Mouse (Mus musculus) heart, embryonic 10.5 days (tissue): ENCODE measurements around the gene Col18a1. TPM values are rescaled to one million over a fixed set of nuclear protein-coding genes. Genes with fewer than 3 reads are reported as not detected.

ENCODE experiments used
- DNase-seq: peaks from one replicate; pipeline ENCODE4 v3.0.0-alpha.2; 2017; ENCODE audit warnings: low spot score
- H3K27ac ChIP-seq: fragments of 300-500 bp; sonication (generic); 2 replicates; pipeline ENCODE4 v1.5.1; 2016; ENCODE audit warnings: mild to moderate bottlenecking
- H3K27me3 ChIP-seq: fragments of 300-500 bp; sonication (generic); 2 replicates; pipeline ENCODE4 v1.6.1; 2016; ENCODE audit warnings: mild to moderate bottlenecking; ENCODE audit not compliant: poor library complexity, insufficient read depth, severe bottlenecking
- H3K36me3 ChIP-seq: fragments of 300-500 bp; sonication (generic); 2 replicates; pipeline ENCODE4 v1.6.1; 2016; ENCODE audit warnings: mild to moderate bottlenecking, moderate library complexity
- H3K4me1 ChIP-seq: fragments of 300-500 bp; sonication (generic); 2 replicates; pipeline ENCODE4 v1.6.1; 2016; ENCODE audit warnings: mild to moderate bottlenecking
- H3K4me3 ChIP-seq: fragments of 300-500 bp; sonication (generic); 2 replicates; pipeline ENCODE4 v1.5.1; 2016; ENCODE audit warnings: mild to moderate bottlenecking, moderate library complexity
- H3K9me3 ChIP-seq: fragments of 300-500 bp; sonication (generic); 2 replicates; pipeline ENCODE4 v1.6.1; 2016; ENCODE audit warnings: mild to moderate bottlenecking, moderate library complexity
- WGBS: fragments of 180-500 bp; shearing (Covaris S2); methylation state at CpG from one replicate; pipeline ENCODE4 v1.1.7; 2016; 5-methylcytosine and 5-hydroxymethylcytosine counted together
- polyA plus RNA-seq: library from polyadenylated mRNA; unstranded; fragments of >200 nt; fragmentation: Nextera tagmentation; extraction: Ambion mirVana; gene quantifications from 2 replicates; pipeline ENCODE4 v1.2.1, GENCODE M21; 2016

The Col18a1 gene
- polyA plus RNA-seq, 1 experiment from 2014 or later: 232 TPM

DNA sequence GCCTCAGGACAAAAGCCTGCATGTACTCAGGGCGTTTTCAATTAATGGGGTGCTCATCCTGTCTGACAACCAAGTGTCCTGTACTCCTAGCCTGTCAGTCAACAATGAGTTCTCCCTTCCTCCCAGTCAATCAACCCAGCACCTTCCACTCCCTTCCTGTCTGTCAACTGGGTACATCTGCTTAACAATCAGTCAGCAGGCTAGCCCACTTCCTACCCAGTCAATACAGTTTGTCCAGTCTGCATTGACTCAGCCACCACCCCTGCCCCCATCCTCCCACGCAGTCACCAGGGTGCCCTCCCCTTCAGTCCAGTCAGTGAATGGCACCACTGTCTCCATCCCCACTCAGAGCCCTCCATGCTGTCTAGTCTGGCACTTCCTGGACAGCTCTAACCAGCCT lies 32.9 kb upstream of the Col18a1 start:
- WGBS: 53% methylated on average over 2 of the region's 2 CpGs
- no peak overlapping the region for H3K27ac ChIP-seq
- no peak for DNase-seq
- no peaks in the 10 kb centered on the region for H3K9me3 ChIP-seq
- no peaks in the 10 kb centered on the region for H3K36me3 ChIP-seq
- H3K4me1 ChIP-seq: peaks cover 25% of the 10 kb centered on the region
- H3K4me3 ChIP-seq: no peak overlapping the region
- peaks cover 5% of the 10 kb centered on the region; the same call in 1 of the 2 replicates for H3K27me3 ChIP-seq

DNA sequence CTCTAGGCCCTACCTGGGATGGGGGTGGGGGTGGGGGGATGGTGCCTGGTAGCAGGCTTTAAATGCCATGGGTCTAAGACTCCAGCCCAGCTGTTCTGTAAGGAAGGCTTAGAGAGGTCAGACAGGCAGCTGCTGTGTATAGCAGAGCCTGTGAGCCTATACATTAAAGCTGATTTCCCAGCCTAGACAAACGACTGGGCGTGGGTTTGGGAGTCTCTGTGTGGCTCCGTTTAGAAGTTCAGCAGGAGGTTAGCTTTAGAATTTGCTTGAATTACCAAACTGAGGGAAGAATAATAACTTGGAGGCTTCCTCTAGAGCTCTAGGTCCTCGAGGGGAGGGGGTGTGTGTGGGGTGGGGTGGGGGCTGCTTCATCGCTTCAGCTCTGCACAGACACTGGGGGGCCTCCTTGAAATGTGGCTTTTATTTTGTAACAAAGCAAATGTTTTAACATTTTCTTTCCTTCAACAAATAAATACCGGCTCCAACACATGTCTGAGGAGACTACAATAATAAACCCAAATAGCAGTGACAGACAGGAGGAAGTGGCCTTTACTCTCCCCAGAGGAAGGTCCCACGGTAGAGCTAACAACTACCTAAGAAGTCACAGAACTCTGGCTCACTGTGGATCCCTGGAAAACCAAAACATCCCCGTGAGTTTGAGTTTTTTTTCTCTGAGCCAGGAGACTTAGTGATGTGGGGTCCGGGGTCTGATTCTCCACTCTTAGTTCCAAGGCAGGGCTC lies 31.3 kb upstream of the Col18a1 start:
- Histone ChIP-seq H3K27ac (peak overlapping the region; percentile 47), H3K9me3 (no peaks in the 10 kb centered on the region), H3K4me3 (no peak overlapping the region), H3K36me3 (no peaks in the 10 kb centered on the region), H3K27me3 (peaks cover 5% of the 10 kb centered on the region; the same call in 1 of the 2 replicates), H3K4me1 (peaks cover 36% of the 10 kb centered on the region)
- WGBS: 41% methylated on average over 9 of the region's 9 CpGs
- no peak for DNase-seq

DNA sequence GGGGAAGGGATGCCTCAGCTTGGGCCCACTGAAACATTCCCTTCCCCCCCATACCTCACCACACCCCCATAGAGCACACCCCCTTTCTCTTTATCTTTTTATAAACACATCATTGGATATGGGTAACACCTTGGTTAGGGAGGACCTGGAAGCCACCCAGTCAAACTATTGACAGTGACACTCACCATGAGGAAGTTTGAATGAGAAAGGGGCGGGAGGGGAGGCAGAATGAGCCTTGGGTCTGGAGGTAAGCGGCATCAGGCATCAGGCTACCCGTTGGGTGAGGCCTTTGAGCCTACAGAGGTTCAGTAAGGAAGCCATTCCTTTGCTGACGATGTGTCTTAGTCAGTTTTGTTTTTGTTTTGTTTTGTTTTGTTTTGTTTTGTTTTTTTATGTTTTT lies 30.3 kb upstream of the Col18a1 start:
- Histone ChIP-seq H3K27me3 (peaks cover 5% of the 10 kb centered on the region; the same call in 1 of the 2 replicates), H3K36me3 (no peaks in the 10 kb centered on the region), H3K27ac (no peak overlapping the region), H3K4me1 (peaks cover 42% of the 10 kb centered on the region), H3K4me3 (no peak overlapping the region), H3K9me3 (no peaks in the 10 kb centered on the region)
- WGBS: 86% methylated on average over 4 of the region's 4 CpGs
- no peak for DNase-seq

DNA sequence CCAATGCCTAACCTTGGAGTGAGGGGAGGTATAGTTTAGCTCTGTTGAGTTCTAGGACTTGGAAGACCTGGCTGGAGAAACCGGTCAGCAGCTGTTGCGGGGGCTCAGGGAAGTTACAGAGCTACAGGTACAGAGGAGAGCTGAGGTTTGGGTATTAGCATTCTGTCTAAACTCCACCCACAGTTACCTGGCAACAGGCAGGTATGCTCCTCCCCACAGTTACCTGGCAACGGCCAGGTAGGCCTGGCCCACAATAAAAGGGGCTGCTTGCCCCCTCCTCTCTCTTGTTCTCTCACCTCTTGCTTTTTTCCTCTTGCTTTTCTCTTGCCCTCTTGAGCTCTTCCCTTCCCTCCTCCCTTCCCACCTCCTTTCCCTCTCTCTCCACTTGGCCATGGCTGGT lies 29.8 kb upstream of the Col18a1 start:
- H3K9me3 ChIP-seq: no peaks in the 10 kb centered on the region
- no peak overlapping the region for H3K4me3 ChIP-seq
- H3K36me3 ChIP-seq: no peaks in the 10 kb centered on the region
- DNase-seq: no peak
- peaks cover 43% of the 10 kb centered on the region for H3K4me1 ChIP-seq
- 0 out of 2 replicates have a peak, but pooled peaks cover 3% of the 10 kb centered on the region for H3K27me3 ChIP-seq
- WGBS: 73% methylated on average over 3 of the region's 3 CpGs
- no peak overlapping the region for H3K27ac ChIP-seq

DNA sequence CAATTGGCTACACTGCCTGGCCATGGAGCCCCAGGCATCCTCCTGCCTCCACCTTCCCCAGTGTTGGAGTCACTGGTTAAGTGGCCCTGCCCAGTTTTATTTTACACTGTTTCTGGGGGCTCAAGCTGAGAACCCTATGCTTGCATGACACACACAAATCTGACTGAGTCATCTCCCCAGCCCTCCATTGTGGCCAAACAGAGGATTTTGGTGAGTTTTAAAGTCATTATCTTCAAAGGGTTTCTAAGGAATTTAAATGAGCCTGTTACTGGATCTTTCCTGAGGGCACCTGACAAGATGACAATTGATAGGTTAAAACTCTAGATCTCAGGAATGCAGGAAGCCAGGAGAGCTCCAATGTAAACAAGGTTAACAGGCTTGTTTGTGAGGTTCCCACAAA lies 27.1 kb upstream of the Col18a1 start:
- Histone ChIP-seq H3K36me3 (no peaks in the 10 kb centered on the region), H3K4me3 (no peak overlapping the region), H3K27me3 (no peaks in the 10 kb centered on the region), H3K4me1 (peaks cover 59% of the 10 kb centered on the region), H3K27ac (no peak overlapping the region), H3K9me3 (no peaks in the 10 kb centered on the region)
- no peak for DNase-seq

DNA sequence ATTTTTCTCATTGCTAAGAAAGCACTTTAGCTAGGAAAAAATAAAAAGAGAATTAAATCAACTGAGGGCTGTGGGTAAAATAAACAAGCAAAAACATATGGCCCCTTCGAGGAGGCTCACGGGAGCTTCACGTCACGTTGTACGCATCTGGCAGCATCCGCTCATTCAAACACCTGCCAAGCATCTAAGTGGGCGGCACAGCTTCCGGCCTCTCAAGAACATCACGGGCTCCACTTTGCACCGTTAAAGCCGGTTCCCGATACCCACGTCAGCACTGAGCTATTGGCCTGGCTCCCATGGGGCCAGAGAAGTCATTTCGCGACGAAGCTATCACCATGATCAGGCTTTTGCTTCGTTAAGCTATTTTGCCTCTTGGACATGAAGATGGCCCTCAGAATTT lies 26.4 kb upstream of the Col18a1 start:
- WGBS: 76% methylated on average over 17 of the region's 17 CpGs
- H3K9me3 ChIP-seq: no peaks in the 10 kb centered on the region
- no peak overlapping the region for H3K27ac ChIP-seq
- no peaks in the 10 kb centered on the region for H3K27me3 ChIP-seq
- H3K4me3 ChIP-seq: no peak overlapping the region
- no peak for DNase-seq
- H3K4me1 ChIP-seq: peaks cover 66% of the 10 kb centered on the region
- no peaks in the 10 kb centered on the region for H3K36me3 ChIP-seq

DNA sequence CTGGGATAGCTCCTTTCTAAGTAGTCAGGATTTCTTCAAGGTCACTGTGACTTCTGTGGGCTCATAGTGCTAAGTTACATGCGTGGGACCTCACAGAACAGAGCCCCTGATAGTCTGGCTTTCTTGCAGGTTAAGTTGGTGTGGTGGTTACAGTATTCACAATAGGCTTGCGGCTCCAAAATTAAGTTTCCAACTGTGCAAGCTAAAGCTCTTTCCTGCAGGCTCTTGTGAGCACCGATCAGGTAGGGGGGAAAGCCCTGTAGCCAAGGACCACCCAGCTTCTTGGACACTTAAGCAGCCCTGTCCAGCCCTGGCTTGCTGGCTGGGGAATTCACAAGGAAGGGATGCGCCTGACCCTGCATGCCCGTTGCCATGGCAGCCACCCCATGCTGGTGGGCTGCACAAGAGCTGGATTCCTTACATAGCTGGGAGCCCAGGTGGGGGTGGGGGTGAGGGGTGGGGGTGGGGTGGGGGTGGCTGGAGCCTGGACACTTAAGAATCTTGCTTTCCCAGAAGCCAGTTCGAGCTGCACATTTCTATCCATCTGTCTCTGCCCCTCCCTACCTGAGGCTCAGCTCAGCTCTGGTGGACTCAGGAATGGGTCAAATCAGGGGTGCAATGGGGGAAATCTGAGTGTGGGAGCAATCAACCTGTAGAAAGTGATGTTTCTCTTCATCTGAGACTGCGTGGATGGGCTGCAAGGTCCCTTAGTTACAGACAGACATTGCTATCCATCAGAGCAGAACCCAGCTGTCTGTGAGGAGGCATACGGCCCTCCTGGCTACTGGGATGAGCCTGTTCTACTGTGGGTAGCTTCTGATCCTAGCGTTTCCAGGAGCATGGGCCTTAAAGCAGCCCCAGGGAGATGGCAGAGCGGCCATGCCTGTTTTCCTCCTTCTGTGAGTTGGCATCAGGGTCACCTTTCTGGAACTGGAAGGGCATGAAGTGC lies 24.9 kb upstream of the Col18a1 start:
- no peaks in the 10 kb centered on the region for H3K9me3 ChIP-seq
- H3K4me1 ChIP-seq: peaks cover 66% of the 10 kb centered on the region
- H3K27me3 ChIP-seq: no peaks in the 10 kb centered on the region
- peak; percentile 85 for DNase-seq
- H3K36me3 ChIP-seq: no peaks in the 10 kb centered on the region
- WGBS: 25% methylated on average over 10 of the region's 10 CpGs
- no peak overlapping the region for H3K4me3 ChIP-seq
- peak overlapping the region; percentile 81 for H3K27ac ChIP-seq

DNA sequence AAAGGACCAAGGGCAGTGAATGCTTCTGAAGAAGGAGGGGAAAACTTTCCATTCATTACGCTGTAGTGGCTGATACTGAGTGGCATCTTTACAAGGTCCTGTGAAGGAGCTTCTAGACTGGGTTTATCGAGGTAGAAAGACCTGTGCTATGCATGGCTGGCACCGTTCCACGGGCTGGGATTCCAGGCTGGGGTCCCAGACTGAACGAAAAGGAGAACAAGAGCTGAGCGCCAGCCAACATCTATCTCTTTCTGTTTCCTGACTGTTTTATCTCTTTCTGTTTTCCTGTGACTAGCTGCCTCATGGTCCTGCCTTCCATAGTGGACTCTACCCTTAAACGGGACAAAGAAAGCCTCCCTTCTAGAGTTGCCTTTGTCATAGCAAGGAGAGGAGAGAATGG lies 21.1 kb upstream of the Col18a1 start:
- H3K27me3 ChIP-seq: no peaks in the 10 kb centered on the region
- no peaks in the 10 kb centered on the region for H3K9me3 ChIP-seq
- 48% methylated on average over 7 of the region's 7 CpGs for WGBS
- no peaks in the 10 kb centered on the region for H3K36me3 ChIP-seq
- DNase-seq: no peak
- H3K27ac ChIP-seq: peak overlapping the region; percentile 77
- H3K4me1 ChIP-seq: peaks cover 56% of the 10 kb centered on the region
- no peak overlapping the region for H3K4me3 ChIP-seq

DNA sequence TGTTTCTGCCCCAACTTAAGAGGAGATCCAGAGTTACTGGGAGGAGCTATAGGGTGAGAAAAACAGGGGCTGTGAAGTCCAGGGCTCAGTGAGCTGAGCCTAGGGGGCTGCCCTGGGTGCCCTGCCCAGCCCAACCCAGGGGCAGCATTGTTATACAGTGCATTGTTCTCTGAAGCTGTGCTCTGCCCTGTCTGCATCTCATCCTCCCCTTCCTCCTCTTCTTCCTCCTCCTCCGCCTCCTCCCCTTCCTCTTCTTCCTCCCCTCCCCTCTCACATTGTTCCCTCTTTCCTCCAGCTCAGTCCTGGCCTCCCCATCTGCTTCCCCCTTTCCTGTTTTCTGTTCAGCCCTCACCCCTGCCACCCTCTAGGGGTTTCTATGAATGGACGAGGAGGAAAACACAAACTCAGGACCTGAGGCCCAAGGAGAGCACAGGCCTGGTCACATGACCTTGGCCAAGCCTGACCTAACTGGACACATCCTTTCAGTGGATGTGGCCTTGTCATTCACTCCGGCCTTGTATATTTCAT lies 16.5 kb upstream of the Col18a1 start:
- 54% methylated on average over 3 of the region's 3 CpGs for WGBS
- no peaks in the 10 kb centered on the region for H3K9me3 ChIP-seq

DNA sequence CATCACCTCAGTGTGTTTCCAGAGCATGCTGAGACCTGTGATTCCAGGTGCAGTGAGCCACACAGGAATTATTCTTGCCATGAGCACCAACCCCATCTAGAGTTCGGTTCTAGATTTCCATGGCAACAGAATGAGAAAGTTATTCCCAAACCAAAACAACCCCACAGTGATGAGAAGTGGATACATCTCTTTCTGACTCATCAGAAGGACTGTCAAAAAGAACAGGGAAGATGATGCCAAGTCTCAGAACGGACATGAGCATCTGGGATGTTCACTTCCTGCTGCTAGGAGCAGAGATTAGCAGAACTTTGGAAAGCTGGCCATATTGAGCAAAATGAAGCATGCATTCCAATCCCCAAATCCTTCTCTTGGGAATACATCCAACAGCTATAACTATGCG lies 13.8 kb upstream of the Col18a1 start:
- no peak for DNase-seq
- no peaks in the 10 kb centered on the region for H3K9me3 ChIP-seq
- no peaks in the 10 kb centered on the region for H3K36me3 ChIP-seq
- H3K4me1 ChIP-seq: peaks cover 7% of the 10 kb centered on the region
- H3K27me3 ChIP-seq: no peaks in the 10 kb centered on the region
- 87% methylated on average over 3 of the region's 3 CpGs for WGBS
- H3K4me3 ChIP-seq: no peak overlapping the region
- H3K27ac ChIP-seq: no peak overlapping the region

More for the DNA sequence above, 16.5 kb upstream of the Col18a1 start:
- DNase-seq: no peak
- H3K4me3 ChIP-seq: no peak overlapping the region
- no peaks in the 10 kb centered on the region for H3K27me3 ChIP-seq
- H3K27ac ChIP-seq: peak overlapping the region; percentile 33
- peaks cover 13% of the 10 kb centered on the region for H3K4me1 ChIP-seq
- no peaks in the 10 kb centered on the region for H3K36me3 ChIP-seq

DNA sequence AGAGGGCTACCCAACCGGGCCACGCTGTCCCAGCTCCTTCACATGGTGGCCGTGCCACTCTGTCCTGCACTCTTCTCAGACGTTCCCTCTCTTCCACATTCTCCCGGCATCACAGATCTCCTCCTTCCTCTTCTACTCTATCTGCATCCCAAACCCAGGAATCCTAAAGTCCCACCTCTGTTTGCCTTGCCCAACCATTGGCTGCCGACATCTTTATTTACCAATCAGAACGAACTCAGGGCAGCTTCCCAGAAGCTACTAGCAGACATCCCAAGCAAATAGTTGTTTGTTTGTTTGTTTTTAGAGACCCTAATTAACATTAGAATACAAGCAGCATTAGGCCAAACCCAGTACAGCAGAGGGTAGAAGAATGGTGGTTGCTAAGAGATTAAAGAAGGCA lies 12.3 kb upstream of the Col18a1 start:
- 74% methylated on average over 7 of the region's 7 CpGs for WGBS
- H3K4me3 ChIP-seq: no peak overlapping the region

DNA sequence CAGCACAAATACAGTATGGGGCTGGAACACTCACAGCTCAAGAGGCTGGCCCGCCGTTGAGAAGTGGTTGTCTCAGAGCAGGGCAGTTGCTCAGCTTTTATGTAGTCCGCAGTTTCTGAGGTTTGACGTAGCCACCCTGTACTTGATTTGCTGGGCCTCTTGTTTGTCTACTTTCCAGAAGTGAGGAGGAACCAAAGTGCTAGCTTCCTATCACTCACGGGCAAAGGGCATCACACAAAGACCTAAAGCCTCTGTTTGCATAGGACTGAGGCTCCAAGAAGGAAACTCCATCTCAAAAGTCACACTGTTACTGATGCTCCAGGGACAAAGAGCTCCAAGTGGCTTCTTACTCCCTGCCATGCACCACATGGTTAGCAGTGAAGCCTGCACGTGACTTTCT lies 4.1 kb upstream of the Col18a1 start:
- Histone ChIP-seq H3K4me1 (peaks cover 21% of the 10 kb centered on the region), H3K27me3 (no peaks in the 10 kb centered on the region), H3K4me3 (no peak overlapping the region), H3K36me3 (no peaks in the 10 kb centered on the region), H3K9me3 (no peaks in the 10 kb centered on the region), H3K27ac (no peak overlapping the region)
- WGBS: 76% methylated on average over 6 of the region's 6 CpGs
- DNase-seq: no peak

More for the DNA sequence above, 12.3 kb upstream of the Col18a1 start:
- Histone ChIP-seq H3K4me1 (peaks cover 7% of the 10 kb centered on the region), H3K27me3 (no peaks in the 10 kb centered on the region), H3K9me3 (no peaks in the 10 kb centered on the region), H3K36me3 (no peaks in the 10 kb centered on the region), H3K27ac (no peak overlapping the region)
- DNase-seq: no peak
